Mouse (Mus musculus) brain, embryonic 18.5 days (tissue): ENCODE results near the gene Coq10b.
"Not testable (repeated sequence)": the region's sequence is repeated elsewhere in the genome, so short reads cannot be mapped to it uniquely, and the experiment has no call there.

Experiments
- DNase-seq: peaks from one replicate; pipeline ENCODE4 v3.0.0-alpha.2; 2012; ENCODE audit warnings: low read depth, low spot score

Gene Coq10b

GRCm38 (mm10) chr1:55052355-55052953 is at the start of gene Coq10b:
Gene Coq10b, plus strand, starts transcription at chr1:55052770.
- DNase-seq, result peak; percentile 94

DNA sequence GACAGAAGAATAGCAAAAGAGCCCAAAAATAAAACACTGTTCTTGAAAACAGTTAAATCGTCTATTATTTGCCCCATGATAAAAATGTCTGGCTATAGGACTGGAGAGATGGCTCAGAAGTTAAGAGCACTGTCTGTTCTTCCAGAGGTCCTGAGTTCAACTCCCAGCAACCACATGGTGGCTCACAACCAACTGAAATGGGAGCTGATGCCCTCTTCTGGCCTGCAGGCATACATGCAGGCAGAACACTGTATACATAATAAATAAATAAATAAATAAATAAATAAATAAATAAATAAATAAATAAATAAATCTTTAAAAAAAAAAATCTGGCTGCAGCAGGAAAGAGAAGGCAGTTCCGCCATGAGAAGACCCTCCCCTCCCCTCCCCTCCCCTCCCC is 44.3 kb upstream of the Coq10b start:
- DNase-seq, result not testable (repeated sequence)

GRCm38 (mm10) chr1:55012513-55012912 is 40.1 kb upstream of the Coq10b start:
- DNase-seq, result no peak

GRCm38 (mm10) chr1:55021907-55022306 is 30.7 kb upstream of the Coq10b start:
- no peak for DNase-seq

DNA sequence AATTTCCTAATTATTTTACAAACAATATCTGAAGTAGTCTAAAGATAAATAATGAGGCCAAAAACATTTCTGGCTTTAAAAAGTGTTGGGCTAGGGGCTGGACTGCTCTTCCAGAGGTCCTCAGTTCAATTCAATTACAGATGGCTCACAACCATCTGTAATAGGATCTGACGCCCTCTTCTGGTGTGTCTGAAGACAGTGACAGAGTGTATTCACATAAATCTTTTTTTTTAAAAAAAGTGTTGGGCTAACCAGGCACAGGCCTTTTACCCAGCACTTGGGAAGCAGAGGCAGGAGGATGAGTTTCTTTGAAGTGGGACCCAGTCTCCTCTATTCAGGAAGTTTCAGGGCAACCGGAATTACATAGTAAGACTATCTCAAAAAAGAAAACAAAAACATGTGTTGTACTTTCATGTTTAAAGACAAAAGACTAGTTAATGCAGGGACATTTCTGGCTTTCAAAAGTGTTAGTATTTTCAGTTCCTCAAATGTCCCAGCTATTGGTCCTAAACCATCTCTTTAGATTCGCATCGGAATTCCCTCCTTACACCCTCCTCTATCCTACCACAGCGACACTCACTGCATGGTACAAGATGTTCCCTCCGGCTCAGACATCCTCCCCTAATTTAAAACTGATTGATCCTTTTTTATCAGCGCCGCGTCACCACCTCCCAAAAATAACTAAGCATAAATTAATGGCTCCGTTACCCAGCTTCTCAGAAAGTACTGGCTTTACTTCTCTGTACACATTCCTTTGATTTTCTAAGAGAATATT is 26.7 kb upstream of the Coq10b start:
- no peak for DNase-seq

- DNase-seq, result no peak
Observed at GRCm38 (mm10) chr1:55026444-55027252, 25.9 kb upstream of the Coq10b start.

- DNase-seq, result peak; percentile 91
Observed at GRCm38 (mm10) chr1:55027253-55027801, 25.2 kb upstream of the Coq10b start, which contains the start of gene Sf3b1. Gene Sf3b1, minus strand, starts transcription at chr1:55027481.

DNA sequence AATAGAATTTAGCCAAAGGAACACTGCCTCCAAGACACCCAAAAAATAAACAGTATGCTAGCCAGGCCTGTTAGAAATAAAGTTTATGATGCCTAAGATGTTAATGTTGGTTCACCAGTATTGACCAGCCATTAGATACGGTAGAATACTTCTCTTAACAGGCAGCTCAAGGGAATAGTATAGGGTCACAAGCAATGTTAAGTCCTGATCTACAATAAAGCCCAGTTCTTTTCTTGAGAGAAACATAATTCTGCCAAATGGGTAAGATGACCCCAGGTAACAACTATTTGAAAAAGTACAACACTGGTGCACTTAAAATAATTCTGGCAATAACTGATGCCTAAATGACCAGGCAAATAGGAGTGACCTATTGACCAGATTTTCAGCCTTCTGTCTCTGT is 24.6 kb upstream of the Coq10b start:
- no peak for DNase-seq

GRCm38 (mm10) chr1:55028512-55029249 is 23.9 kb upstream of the Coq10b start:
- DNase-seq, result no peak

GRCm38 (mm10) chr1:55029446-55029845 is 23.1 kb upstream of the Coq10b start:
- no peak for DNase-seq

GRCm38 (mm10) chr1:55031026-55031779 is 21.4 kb upstream of the Coq10b start:
- no peak for DNase-seq

DNA sequence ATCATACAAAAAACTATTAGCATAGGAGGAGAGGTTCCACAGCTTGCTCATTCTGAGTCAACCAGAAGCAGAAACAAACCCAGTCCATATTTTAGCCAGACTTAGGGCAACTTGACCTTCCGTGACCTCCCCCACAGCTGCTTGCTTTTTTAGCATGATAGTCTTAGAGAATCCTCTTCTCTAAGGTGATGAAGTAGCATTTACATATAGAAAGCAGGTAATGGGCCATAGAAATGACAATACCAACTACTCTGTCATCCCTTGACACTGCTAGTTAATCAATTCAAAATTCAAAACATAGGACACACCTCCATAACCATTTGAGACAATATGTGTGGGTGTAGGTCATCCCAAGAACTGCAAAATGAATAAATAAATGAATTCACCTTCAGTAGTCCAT is 12.6 kb upstream of the Coq10b start:
- DNase-seq, result no peak

DNA sequence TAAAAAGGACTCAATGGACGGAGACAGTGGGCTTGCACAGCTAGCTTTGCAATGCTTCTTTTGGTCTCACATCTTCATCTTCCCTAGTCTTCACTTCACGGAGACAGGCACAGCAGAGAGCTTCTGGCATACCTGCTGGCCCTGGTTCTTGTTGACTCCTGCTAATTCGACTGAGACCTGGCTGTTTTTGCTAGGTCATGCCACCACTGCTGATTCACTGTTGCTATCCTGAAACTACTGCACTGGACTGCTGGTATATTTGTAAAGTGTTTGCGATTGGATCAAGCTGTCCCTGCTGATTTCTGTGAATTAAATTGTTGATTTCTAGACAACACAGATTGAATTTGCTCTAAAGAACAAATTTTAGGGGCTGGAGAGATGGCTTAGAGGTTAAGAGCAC is 10.9 kb upstream of the Coq10b start:
- no peak for DNase-seq

GRCm38 (mm10) chr1:55042246-55042645 is 10.3 kb upstream of the Coq10b start:
- DNase-seq, result no peak

DNA sequence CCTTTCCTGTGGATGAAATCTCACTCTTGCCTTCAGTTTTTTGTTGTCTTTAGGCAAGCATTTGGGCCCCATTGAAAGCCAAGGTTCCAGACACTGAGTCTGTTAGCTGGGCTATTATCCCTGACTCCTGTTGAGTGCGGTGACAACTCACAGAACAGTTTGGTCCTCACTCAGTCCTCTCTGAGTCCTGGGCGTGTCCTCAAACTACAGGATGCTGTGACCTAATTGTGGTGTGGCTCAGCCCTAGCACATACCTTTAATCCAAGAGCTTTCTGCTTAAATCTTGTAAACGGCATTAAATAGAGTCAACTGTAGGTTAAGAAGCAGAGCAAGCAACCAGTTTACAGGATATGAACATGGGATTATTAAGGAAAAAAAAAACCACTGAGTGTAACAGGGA is 9.4 kb upstream of the Coq10b start:
- no peak for DNase-seq

DNA sequence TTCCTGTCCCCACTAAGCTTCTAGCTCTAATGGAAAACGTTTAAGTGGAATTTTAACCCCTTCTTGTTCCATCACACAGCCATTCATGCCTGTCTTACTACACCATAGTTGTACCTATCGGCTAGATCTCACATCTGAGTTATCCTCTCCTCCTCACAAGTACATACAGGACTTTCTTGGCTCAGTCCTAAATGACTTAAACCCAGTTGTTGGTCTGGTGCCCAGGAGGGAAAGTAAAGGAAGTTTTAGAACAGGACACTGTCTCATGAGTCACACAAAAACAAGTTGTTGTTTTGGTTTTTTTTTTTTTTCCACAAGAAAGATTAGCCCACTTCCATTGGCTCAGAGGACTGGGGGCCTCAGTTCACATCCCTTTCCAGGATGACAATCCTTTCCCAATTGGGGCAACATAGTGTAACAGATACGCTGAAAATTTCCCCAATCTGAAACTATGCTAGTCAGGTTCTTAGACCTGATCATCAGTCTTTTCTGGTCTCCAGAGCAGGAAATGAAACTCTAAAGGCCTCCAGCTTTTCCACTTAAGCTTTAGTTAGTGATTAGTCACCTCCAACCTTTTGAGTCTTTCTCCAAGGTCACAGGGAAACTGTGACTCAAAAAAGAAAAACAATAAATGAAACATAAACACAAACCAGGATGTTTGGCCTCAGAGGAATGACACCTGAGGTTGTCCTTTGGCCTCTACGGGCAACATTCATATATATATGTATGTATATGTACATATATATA is 3.6 kb upstream of the Coq10b start:
- DNase-seq, result no peak

GRCm38 (mm10) chr1:55051671-55052070 is 899 bp upstream of the Coq10b start:
- no peak for DNase-seq

DNA sequence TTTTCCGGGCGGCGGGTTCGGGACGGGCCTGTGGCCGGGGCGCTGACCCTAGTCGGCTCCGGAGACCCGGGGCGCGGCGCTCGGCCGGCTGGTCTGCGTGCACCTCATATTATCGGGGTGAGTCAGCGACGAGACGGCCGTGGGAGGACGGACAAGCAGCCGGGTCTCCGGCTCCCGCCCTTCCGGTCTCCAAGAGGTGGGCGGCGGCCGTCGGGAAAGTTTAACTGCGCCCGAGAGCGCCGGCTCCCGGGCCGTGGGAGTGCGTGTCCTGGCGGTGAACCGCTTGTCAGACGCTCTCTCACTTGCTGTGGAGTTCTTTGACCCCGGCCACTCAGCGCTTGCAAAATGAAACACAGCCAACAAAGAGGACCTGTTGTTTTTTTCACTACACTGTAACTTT is 435 bp downstream of the Coq10b start:
- DNase-seq, result no peak

DNA sequence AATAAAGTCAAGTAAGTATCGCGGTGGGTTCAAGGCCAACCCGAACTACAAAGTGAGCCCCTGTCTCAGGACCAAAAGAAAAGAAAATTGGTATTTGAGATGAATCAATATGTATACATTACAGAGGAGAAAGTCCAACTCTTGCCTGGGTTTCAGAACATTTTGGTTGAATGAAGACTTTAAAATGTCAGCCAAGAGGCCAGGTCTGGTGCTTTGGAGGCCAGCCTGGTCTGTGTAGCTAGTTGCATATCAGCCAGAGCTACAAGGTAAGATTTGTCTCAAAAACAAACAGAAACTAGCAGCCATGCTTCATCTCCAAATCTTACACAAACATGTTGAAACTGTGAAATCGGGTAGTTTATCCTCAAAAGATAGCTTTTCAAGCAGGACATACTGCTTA is 1.0 kb downstream of the Coq10b start:
- no peak for DNase-seq
